Mouse (Mus musculus): Measurements from ENCODE around the gene Katnb1. TPM values are rescaled to one million over a fixed set of nuclear protein-coding genes. Genes with fewer than 3 reads are reported as not detected.

Gene Katnb1
- total RNA-seq, 2 experiments from 2014 or later: 5.6 to 7.3 TPM

DNA sequence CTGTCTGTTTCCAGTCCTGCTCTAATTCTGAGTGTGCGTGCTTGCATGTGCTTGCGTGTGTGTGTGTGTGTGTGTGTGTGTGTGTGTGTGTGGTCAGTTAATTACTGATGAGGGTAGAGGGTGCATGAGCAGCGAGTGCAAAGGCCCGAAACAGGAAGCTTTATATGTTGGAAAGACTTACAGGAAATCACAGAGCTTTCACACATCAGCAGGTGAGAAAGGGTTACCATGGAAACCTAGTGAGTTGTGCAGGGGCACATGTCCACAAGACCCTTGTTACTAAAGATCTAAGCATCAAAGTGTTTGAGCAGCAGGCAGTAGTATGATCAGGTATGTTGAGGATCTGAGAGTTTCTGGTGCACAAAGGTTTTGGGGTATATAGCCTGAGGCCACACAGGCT lies 3.3 kb downstream of the Katnb1 start:
- DNase-seq: no peak

DNA sequence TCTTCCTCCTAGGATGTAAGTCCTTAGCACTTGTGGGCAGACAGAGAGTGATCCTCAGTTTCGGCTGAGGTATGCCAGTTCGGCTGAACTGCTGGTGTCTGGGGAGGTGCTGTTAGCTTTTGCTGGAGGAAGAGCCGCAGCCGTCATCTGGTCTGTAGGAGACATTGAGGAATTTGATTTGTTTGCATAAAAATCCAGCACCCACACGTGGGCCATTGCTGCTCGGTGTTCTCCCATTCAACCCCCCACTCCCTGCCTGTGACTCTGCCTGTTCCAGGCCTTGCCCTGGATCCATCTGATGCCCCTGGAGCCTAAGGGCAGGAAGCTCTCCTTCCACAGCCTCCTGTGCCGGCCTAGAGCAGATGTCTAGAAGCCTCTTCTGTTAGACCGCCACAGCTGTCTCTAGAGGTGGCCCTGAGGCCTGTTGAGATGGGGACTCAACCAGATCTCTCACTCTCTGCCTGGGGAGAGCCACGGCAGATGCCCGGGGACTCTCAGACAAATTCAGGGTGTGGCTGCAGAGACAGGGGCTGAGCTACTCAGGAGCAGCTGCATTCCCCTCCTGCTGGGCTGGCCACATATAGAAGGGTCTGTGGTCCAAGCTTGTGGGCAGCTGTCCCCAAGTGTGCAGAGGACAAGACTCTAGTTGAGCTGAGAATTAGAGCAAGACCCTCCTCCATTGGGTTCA lies 3.9 kb downstream of the Katnb1 start:
- DNase-seq: no peak

DNA sequence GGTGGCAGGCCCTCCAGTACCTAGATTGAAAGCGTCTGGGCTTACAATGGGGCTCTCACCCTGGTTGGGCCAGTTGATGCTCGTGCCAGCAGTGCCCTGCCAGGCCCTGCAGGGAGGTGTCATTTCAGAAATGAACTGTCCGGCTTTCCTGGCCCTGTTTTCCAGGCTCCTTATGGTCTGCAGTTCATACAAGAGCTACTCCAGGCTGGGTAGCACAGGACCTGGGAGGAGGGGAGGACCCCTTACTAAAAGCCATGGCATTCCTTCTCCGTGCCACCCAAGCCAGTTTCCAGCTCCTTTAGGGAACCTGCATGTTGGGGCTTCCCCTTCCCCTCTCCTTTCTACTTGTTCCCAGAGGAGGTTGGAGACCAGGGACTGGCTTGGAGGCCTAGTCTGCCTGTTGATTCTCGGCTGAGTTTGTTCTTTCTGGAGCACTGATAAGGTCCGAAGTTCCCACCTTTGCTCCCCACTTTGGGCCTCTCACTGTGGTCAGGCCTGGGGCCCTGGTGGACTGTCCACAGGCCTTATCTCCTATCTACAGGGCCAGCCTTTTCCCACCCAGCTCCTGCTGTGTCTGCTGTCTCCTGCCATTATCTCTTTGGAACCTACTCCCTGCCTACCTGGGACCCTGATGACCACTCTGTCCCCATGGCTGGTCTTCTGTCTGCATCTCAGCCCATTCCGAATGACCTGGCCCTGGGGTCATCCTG lies 4.6 kb downstream of the Katnb1 start:
- DNase-seq: no peak

DNA sequence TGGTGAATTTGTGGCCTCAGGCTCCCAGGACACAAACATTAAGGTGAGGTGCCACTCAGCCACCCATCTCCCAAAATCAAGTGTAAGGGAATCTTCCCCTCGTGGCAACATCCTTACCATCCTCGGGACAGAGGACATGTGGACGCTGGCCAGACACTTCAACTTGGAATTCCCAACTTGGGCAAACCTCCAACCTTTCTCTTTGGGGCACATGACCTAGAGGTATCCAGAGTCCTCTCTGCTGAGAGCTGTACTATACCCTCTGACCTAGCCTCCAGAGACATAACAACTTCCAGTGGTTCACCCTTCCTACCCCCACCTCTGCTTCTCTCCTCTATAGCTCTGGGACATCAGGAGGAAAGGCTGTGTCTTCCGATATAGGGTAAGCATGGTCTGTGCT lies 12.6 kb downstream of the Katnb1 start:
- DNase-seq: no peak

DNA sequence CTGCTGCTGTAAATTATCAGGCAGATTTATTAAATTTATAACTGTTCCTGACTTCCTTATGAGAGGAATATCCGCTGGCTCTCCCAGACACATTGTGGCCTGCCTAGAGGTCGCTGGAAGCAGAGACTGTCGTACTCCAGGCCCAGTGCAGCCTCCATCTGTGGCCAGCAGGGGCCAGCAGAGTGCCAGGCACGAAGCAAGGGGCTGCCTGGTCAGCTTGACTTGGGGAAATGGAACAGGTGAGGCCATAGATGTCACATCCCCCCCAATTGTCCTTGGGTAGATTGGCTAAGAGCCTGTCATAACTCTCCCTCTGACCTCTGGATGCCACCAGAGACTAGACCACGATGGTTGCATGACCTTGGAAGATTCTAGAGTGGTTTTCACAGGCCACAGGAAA lies 18.0 kb downstream of the Katnb1 start:
- DNase-seq: peak; percentile 58

DNA sequence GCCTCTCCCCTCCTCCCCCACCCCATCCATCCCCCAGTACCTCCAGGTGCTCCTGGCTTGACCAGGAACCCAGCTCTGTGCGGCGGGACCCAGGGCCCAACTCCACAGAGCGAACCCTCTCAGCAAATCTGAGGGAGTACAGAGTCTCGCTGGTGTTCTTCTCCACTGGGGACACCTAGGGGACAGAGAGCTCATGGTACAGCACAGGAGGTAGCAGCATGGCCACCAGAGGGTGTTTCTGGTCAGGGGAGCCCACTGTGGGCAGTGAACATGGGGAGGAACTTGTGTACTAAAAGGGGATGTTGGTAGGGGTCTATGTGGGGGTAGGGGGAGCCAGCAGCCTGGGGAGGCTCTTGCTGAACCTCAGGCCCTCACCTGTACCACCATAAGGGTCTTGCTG lies 21.0 kb downstream of the Katnb1 start:
- DNase-seq: no peak

DNA sequence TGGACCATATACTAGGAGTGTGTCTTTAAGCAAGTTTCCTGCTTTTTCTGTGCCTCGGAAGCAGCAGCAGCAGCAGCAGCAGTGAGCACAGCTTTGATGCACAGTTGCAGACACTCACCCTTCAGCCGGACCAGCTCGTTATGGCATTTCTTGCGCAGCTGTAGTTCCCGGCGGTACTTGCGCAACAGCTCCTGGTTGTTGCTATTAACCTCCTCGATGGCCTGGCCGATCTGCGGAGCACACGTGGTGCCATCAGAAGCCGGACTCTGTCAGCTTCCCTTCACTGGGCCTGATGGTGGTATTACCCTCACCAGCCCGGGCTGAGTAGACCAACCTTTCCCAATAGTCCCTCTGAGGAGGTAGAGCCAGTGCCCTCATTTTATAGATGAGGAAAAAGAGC lies 26.3 kb downstream of the Katnb1 start:
- DNase-seq: no peak

DNA sequence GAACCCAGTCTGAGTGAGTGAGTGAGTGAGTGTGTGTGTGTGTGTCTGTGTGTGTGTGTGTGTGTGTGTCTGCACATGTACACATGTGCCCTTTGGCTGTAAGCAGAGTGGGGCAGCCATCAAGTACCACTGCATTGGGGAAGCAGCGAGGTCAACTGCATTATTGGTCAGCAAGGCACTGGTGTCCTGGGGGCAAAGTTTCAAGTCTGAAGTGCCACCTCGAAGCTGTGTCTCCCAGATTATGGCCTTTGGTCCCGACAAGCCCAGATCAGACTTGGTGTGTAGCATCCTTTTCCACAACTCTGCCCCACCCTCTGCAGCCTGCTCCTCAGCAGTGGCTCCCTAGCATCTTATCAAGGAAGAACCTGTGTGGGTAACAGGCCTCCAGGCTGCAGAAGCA lies 31.6 kb downstream of the Katnb1 start:
- no peak for DNase-seq

DNA sequence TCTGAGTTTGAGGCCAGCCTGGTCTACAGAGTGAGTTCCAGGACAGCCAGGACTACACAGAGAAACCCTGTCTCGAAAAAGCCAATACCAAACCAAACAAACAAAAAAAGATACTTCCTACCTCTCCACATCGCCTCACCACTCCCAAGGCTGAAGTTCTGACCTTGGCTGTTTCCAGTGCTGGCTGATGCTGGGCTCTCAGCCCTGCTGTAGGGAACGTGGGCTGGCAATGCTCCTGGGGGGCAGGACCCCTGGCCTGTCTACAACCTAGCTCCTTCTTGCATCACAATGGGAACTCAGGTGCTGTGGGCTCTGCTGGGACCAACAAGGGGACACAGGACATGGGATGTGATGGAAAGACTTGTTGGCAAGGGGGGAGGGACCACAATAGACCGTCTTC lies 32.1 kb downstream of the Katnb1 start:
- DNase-seq: no peak

DNA sequence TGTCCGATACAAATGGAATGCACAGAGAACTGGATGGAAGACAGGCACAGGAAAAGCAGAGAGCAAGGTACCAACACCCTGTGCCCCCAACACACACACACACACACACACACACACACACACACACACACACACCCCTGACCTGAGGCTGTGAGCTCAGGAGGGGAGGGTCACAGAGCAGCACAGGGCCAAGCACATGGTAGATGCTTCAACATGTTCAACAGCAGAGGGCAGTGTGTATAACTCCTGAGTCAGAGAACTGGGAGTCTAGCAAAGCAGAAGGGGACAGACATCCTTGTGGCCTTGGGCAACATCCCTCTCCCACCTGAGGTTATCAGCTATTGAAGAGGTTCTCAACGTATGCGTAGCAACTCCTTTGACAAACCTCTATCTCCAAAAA lies 32.8 kb downstream of the Katnb1 start:
- DNase-seq: no peak

DNA sequence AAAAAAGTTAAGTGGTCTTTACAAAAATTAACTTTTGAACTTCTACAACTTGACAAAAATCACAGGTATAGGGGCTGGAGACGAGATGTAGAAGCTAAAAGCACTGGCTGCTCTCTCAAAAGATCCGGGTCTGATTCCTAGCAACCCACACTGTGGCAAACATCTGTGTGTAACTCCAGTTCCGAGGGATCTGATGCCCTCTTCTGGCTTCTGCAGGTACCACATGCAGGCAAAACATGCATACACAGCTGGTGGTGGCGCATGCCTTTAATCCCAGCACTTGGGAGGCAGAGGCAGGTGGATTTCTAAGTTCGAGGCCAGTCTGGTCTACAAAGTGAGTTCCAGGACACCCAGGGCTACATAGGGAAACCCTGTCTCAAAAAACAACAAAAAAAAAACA lies 42.5 kb downstream of the Katnb1 start:
- DNase-seq: no peak

DNA sequence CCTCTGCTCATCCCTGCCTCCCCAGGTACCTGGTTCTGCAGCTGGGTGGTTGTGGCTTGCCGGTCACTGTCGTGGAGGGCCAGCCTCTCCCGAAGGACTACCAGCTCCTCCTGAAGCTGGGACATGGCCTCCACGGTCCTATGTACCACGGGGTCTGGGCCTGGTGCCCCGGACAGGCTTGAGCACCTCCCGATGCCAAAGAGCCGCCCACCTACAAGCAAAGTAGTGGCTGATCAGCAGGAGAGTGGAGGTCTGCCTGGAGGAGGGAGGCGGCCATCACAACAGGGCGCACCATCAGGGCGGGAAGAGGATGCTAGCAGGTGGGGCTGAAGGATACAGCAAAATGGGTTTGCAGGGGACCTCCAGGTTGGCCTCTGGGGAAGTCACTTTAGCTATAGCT lies 45.5 kb downstream of the Katnb1 start:
- no peak for DNase-seq

DNA sequence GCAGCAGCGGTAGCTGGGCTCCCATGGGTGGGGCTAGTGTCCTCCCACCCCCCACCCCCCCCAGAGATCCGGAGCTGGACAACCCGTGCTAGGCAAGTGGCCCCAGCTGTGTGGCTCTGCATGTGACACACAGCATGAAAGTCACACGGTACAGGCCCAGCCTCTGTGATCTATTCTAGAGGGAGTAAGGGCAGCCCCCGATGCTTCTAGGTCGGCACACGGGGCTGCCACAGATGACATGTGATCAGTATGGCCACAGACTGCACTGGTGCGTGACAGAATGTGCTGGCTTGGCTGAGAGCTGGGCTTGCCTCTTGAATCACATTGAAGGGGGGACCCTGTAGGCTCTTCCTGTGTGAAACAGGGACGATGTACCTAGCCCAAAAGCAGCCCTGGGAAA lies 46.7 kb downstream of the Katnb1 start:
- DNase-seq: no peak

DNA sequence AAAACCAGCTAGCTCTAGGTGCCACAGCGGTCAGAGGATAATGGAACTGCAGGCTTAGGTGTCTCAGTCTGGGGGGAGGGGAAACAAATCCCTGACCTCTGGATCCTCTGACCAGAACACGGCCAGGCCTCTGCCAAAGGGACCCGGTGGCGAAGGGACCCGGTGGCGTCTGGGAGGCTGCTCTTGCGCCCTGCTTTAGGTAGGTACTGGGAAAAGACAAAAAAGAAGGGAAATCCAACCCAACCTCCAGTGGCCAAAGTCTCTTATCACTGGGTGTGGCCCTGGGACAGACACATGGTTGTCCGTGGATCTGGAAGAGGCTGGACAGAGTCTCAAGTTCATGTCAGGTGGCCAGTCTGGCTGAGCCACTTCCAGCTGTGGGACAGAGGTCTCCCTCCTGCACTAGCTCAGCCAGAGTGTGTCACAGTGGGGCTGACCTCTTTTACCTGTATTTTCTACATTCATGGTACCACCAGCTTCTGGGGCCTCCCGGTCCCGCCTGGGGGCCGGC lies 47.8 kb downstream of the Katnb1 start:
- no peak for DNase-seq

DNA sequence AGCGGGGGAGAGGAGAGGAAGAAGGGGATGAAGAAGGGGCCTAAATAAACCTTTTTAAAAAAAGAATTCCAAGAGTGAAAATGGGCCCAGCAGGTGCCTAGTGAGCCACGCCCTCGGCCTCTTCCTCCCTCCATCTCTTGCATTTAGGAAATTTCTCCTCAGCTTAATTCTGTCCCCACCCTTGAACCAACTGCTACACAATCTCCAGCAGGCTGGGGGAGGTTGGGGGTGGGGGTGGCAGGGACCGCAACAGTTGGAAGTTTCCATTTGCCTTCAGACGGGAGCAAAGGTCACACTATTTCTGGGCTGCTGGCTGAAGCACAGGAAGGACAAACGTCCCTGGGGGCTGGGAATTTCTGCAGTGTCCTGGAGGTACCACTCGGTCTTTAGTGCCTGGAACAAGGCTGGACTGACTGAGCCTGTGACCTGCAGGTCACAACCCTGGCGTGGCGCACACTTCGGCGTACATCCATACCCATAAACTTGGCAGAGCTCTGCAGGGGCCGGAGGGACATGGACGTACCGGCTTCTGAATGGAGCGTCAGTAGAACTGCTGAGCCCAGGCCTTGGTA lies 50.1 kb downstream of the Katnb1 start:
- DNase-seq: peak; percentile 62

DNA sequence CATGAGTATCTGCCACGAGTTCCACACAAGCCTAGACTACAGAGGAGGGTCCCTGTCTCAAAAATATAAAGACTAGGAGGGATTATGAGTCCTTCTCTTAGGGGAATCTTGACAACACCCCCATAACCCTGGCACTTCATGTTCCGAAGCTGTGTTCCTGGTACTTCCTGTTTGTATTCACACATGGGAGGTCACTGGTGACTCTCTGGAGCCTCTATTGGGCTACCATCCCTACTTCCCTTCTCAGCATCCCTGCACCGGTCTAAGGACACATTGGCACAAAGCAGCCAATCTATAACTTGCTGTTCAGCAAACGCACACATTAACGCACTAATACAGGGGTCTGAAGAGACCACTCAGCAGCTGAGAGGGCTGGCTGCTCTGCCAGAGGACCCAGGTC lies 51.0 kb downstream of the Katnb1 start:
- no peak for DNase-seq

DNA sequence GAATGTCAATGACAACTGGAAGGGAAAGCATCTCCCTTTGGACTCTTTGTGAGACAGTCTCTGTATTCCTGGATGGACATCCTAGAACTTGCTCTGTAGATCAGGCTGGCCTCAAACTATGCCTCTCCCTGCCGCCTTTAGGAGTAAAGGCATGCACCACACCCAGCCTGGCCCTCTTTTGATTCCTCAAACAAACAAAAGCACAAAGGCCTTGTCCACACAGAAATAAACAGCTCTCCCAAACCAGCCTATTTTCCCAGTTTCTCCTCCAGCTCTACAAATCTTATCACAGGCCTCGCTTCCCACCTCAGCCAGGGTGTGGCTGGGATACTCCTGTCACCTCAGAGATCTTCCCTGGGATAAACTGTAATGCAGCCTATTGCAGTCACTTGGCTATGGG lies 53.2 kb downstream of the Katnb1 start:
- no peak for DNase-seq

DNA sequence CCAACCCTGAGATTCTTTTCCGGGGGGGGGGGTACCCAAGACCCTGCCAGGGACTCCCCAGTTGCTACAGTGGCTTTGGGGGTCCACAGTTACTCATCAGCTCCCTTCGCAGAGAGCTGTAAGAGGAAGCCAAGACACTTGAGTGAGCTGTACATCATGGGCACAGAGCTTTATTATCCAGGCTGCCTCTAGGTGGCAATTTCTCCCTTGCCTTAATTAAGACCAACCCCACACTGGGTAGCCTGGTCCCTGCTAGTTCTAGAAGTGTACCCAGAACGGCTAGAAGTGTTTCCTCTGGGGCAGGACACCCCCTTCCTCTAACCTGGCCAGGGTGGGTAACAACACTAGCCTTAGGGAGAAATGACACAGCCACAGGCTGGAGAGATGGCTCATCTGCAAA lies 54.3 kb downstream of the Katnb1 start:
- no peak for DNase-seq

DNA sequence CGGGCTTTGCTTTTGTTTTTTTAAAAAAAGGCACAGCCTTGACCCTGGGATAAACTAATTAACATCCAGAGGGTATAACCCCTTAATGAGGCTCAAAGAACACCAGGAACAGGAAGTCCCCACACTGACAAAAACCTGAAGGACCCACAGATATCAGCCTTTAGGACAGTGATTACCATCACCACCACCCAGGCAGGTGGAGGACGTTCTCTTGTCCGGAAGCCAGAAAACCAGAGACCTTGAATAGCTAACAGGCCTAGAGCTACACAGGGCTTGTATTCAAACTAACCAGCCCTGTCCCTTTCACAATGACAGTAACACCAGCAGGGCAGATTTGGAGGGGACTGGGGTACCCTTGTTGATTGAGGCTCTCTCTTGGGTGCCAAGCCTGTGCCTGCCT lies 55.2 kb downstream of the Katnb1 start:
- no peak for DNase-seq

DNA sequence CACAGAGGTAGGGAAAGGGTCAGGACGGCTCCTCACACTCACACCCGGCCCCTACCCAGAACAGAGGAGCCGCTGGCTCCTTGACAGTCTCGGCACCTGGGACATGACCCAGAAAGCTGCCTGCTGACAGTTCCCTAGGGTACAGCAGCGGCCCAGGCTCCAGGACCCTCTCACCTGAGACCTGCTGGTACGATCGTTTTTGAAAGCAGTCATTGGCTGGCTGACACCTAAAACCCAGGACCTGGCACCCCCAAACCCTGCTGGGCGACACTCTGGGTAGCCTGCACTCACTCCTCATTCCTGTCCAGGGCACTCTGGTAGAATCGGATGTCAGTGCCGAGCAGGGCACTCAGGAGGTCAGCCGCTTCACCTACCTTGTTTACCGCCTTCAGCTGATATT lies 56.2 kb downstream of the Katnb1 start:
- no peak for DNase-seq

DNA sequence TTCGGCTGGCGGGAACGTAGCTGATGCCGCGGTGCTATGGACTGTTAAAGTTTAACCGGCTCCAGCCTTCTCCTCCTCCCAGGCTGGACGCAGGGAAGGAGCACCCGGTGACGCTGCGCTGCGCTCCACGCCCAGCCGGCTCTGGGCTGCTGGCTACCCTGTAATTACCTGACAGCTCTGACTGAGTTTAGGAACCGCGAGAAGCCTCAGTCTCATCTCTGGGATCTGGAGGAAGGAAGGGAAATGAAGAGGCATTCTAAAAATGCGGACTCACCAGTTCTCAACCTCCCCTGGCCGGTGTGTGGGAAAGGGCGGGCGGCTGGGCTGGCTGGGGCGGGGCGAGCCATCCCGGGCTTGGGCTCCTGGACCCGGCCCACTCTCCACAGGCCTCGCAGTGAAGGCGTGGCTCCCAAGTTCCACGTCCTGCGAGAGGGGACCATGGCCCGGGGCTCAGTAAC lies 56.7 kb downstream of the Katnb1 start:
- peak; percentile 65 for DNase-seq

DNA sequence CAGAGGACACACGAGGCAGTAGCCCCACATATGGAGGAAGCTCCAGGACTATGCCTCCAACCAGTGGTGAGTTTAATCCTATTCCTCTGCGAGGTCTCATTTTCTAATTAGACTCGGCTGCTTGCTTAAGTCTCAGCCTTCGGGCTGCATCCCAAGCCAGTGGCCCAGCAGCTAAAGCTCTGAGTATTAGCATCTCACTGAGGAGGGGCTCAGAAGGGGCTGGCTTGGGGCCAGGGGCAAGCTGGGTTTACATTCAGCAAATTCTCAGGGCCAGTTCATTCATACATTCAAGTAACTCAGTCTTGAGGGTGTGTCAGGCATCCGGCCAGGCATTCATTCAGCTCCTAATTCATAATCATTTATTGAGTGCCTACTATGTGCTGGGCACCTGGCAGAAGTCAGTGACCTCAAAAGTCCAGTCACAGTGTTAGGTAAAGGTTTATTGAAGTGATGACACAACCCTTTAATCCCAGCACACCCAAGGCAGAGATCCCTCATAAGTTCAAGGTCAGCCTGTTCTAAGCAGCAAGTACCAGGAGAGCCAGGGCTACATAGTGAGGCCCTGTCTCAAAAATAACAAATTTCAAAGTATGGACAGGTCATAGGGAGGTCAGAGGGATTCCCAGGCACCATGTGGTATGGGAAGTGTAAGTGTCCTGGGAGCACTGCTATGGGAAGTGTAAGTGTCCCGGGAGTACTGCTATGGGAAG lies 57.5 kb downstream of the Katnb1 start:
- DNase-seq: no peak

DNA sequence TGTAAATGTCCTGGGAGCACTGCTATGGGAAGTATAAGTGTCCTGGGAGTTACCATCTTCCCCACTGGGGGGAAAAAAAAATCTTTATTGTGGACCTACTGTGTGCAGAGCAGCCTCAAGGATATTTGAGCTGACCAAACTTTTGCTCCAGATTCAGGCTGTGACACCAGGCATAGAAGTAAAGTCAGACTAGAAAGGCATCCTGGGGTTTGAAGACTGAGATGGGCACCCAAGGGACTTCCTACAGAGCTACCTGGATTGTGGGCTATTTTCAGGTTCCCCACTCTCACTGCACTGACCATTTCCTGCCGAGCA lies 58.0 kb downstream of the Katnb1 start:
- DNase-seq: no peak
